ENCODE assay signal across 10 mouse cellular contexts in the genomic region with DNA sequence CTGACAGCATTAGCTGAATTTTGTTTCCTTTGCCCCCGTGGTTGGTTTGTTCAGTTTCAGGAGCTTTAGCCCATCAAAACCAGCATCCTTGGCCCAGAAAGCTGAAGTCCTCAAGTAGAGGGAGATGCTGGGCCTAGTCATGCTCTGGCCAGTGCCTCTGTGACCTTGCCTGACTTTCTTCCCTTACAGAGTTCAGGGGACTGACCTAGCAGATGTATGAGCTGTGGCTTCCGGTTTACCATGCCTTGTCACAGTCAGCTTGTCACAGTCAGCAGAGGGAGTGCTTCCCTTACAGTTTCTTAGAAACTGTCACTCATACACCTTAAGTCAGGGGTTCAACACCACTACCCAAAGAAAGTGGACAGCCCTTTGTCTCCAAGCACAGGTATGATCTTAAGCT. TPM values are rescaled to one million over a fixed set of nuclear protein-coding genes. Genes with fewer than 3 reads are reported as not detected.
DNase-seq lines count a peak whose midpoint lies in the region; ATAC-seq lines count a peak whose summit lies in the region.
"Had no signal": no experiment of that assay in that cellular context is flagged by ENCODE, and none has a peak within 500 bp of the region (broad histone marks: within the 10 kb centered on the region; RNA-seq: fewer than 3 reads in every experiment).

No protein-coding gene starts in this region.

- no peaks in the 10 kb centered on the region; the same call in 1 of the 2 replicates for H3K36me3 ChIP-seq in heart, embryonic 10.5 days
- H3K36me3 ChIP-seq in heart, embryonic 12.5 days: no peaks in the 10 kb centered on the region; the same call in 1 of the 2 replicates
- H3K36me3 ChIP-seq: liver, embryonic 12.5 days had no signal

- H3K4me2 ChIP-seq in heart, embryonic 12.5 days: no peak overlapping the region
- H3K4me2 ChIP-seq: liver, embryonic 12.5 days had no signal

- H3K27ac ChIP-seq in heart, embryonic 10.5 days: peak overlapping the region; percentile 22; the same call in 1 of the 2 replicates
- no peak overlapping the region for H3K27ac ChIP-seq in heart, embryonic 12.5 days (ENCODE audit: poor library complexity, severe bottlenecking)
- H3K27ac ChIP-seq: liver, embryonic 12.5 days had no signal

- no peak for ATAC-seq in heart, embryonic 12.5 days (ENCODE audit: insufficient number of reproducible peaks, low FRiP score)
- peak; percentile 27 for ATAC-seq in activated CD4-positive, CD25-positive, alpha-beta regulatory T cell, adult 4 months
- ATAC-seq in inflammation-experienced regulatory T-cells, adult 6 months: peak; percentile 37
- ATAC-seq: liver, embryonic 12.5 days had no signal

- no peaks in the 10 kb centered on the region for H3K9me3 ChIP-seq in heart, embryonic 10.5 days
- no peaks in the 10 kb centered on the region for H3K9me3 ChIP-seq in heart, embryonic 12.5 days (replicated peaks)
- H3K9me3 ChIP-seq: liver, embryonic 12.5 days had no signal

- DNase-seq in heart, embryonic 10.5 days (ENCODE audit: low spot score): no peak
- peak; percentile 75 for DNase-seq in A20 (ENCODE audit: low read depth, low spot score)
- no peak for DNase-seq in left cerebral cortex, adult 18-20 months (ENCODE audit: low spot score in 2 of 2)
- DNase-seq in frontal cortex, postnatal 36 days (ENCODE audit: low spot score in 2 of 2): no peak
- DNase-seq in cerebellum, adult 18-20 months: no peak
- DNase-seq: kidney, adult 8-10 months had no signal

- WGBS in heart, embryonic 10.5 days: 32% methylated on average over 2 of the region's 2 CpGs
- 32% methylated on average over 2 of the region's 2 CpGs for WGBS in heart, embryonic 12.5 days

- peaks cover 41% of the 10 kb centered on the region for H3K4me1 ChIP-seq in heart, embryonic 10.5 days
- H3K4me1 ChIP-seq in heart, embryonic 12.5 days (replicated peaks): peaks cover 12% of the 10 kb centered on the region

- peaks cover 37% of the 10 kb centered on the region for H3K27me3 ChIP-seq in heart, embryonic 10.5 days (ENCODE audit: insufficient read depth, poor library complexity, severe bottlenecking)
- H3K27me3 ChIP-seq in heart, embryonic 12.5 days (replicated peaks): 0 out of 2 replicates have a peak, but pooled peaks cover 4% of the 10 kb centered on the region

- no peak overlapping the region for H3K4me3 ChIP-seq in heart, embryonic 10.5 days
- H3K4me3 ChIP-seq in heart, embryonic 12.5 days: no peak overlapping the region
- H3K4me3 ChIP-seq: liver, embryonic 12.5 days had no signal

- H3K9ac ChIP-seq in heart, embryonic 12.5 days: no peak overlapping the region
- H3K9ac ChIP-seq: liver, embryonic 12.5 days had no signal

RNA-seq across cellular contexts. Expression of a gene that starts 5.0 kb away (rescaled TPM):
- 3.8 and 7.4 TPM in 2 replicates for polyA plus RNA-seq in heart, embryonic 10.5 days (2016; fragmentation: Nextera tagmentation; extraction: Ambion mirVana)
- 6.5 and 6.9 TPM in 2 replicates for polyA plus RNA-seq in heart, embryonic 12.5 days (2016; fragmentation: Nextera tagmentation; extraction: Ambion mirVana)
- polyA plus RNA-seq in activated CD4-positive, CD25-positive, alpha-beta regulatory T cell, adult 4 months (2017; shearing (Covaris generic)): under 1 TPM; 0.05 to 0.17 TPM
- under 1 TPM; 0.11 to 0.44 (median 0.35) TPM for polyA plus RNA-seq in inflammation-experienced regulatory T-cells, adult 6 months (2017; shearing (Covaris generic))
- 10 to 100 TPM; 38.0 to 39.1 TPM for total RNA-seq in left cerebral cortex, adult 18-20 months (2021)
